ENCODE assay signal across 7 mouse cellular contexts in the genomic region with DNA sequence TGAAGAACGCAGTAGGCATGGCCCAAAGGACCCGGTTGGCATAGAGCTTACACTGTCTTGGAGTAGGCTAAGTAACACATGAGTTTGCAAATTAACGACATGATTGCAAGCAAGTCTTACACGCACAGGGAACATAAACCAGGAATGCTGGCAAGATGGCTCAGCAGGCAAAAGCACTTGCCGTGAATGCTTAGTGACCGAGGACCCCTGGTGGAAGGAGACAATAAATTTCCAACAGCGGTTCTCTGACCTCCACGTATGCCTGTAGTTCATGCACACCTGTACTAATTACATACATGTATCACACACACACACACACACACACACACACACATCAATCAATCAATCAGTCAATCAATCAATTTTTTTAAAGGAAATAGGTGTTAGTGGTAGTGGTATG. TPM values are rescaled to one million over a fixed set of nuclear protein-coding genes. Genes with fewer than 3 reads are reported as not detected.
DNase-seq lines count a peak whose midpoint lies in the region; ATAC-seq and TF ChIP-seq lines count a peak whose summit lies in the region.

No protein-coding gene starts in this region.

- WGBS in intestine, postnatal 0 days, result 36% methylated on average over 8 of the region's 8 CpGs
- 43% methylated on average over 8 of the region's 8 CpGs for whole genome bisulfite sequencing in intestine, embryonic 16.5 days
- WGBS in embryonic facial prominence, embryonic 14.5 days, result 44% methylated on average over 8 of the region's 8 CpGs

- H3K4me2 ChIP-seq in intestine, postnatal 0 days (replicated peaks; ENCODE audit: low read depth), result no peak overlapping the region
- H3K4me2 ChIP-seq in intestine, embryonic 16.5 days (ENCODE audit: low read depth, low read length), result no peak overlapping the region
- no peak overlapping the region for H3K4me2 ChIP-seq in embryonic facial prominence, embryonic 14.5 days (ENCODE audit: low read depth, low read length)

- H3K4me1 ChIP-seq in intestine, postnatal 0 days (replicated peaks; ENCODE audit: control insufficient read depth, insufficient read depth, low read length), result no peaks in the 10 kb centered on the region
- H3K4me1 ChIP-seq in intestine, embryonic 16.5 days (ENCODE audit: control insufficient read depth, insufficient read depth, low read length), result no peaks in the 10 kb centered on the region
- H3K4me1 ChIP-seq in embryonic facial prominence, embryonic 14.5 days (ENCODE audit: control insufficient read depth, insufficient read depth, low read length), result no peaks in the 10 kb centered on the region

- H3K9me3 ChIP-seq in intestine, postnatal 0 days (ENCODE audit: control insufficient read depth), result no peaks in the 10 kb centered on the region
- H3K9me3 ChIP-seq in intestine, embryonic 16.5 days (ENCODE audit: control insufficient read depth, low read length), result no peaks in the 10 kb centered on the region
- H3K9me3 ChIP-seq in embryonic facial prominence, embryonic 14.5 days (ENCODE audit: control insufficient read depth, low read length), result no peaks in the 10 kb centered on the region

- no peak overlapping the region for H3K27ac ChIP-seq in intestine, postnatal 0 days (ENCODE audit: low read depth, low read length)
- no peak overlapping the region for H3K27ac ChIP-seq in intestine, embryonic 16.5 days (ENCODE audit: low read length)
- H3K27ac ChIP-seq in embryonic facial prominence, embryonic 14.5 days (replicated peaks; ENCODE audit: low read depth, low read length), result no peak overlapping the region

- H3K27me3 ChIP-seq in intestine, postnatal 0 days (replicated peaks; ENCODE audit: control insufficient read depth, insufficient read depth, low read length), result no peaks in the 10 kb centered on the region
- H3K27me3 ChIP-seq in intestine, embryonic 16.5 days (replicated peaks; ENCODE audit: control insufficient read depth, insufficient read depth, low read length), result no peaks in the 10 kb centered on the region
- no peaks in the 10 kb centered on the region for H3K27me3 ChIP-seq in embryonic facial prominence, embryonic 14.5 days (replicated peaks; ENCODE audit: control insufficient read depth, insufficient read depth, low read length)

- peak; percentile 63 for TF ChIP-seq CTCF in intestine, postnatal 0 days (IDR thresholded peaks at IDR 0.05; ENCODE audit: low read depth)

- H3K4me3 ChIP-seq in intestine, postnatal 0 days (ENCODE audit: low read depth, low read length), result no peak overlapping the region
- no peak overlapping the region for H3K4me3 ChIP-seq in intestine, embryonic 16.5 days (ENCODE audit: low read length)
- no peak overlapping the region for H3K4me3 ChIP-seq in embryonic facial prominence, embryonic 14.5 days (ENCODE audit: low read depth, low read length)

- DNase-seq in thymus, postnatal 4 days, result peak; percentile 9
- no peak for DNase-seq in thymus, postnatal 14 days
- DNase-seq in embryonic facial prominence, embryonic 14.5 days (ENCODE audit: low spot score), result peak; percentile 16
- DNase-seq in urinary bladder, adult 2 months (ENCODE audit: low spot score), result no peak
- DNase-seq in natural killer cell, adult 2 months (ENCODE audit: low spot score in 2 of 2), result no peak

- H3K9ac ChIP-seq in intestine, postnatal 0 days (ENCODE audit: low read depth, low read length), result no peak overlapping the region
- H3K9ac ChIP-seq in intestine, embryonic 16.5 days (ENCODE audit: low read depth, low read length), result no peak overlapping the region
- no peak overlapping the region for H3K9ac ChIP-seq in embryonic facial prominence, embryonic 14.5 days (ENCODE audit: low read depth, low read length)

- ATAC-seq in intestine, postnatal 0 days, result no peak
- no peak for ATAC-seq in intestine, embryonic 16.5 days
- no peak for ATAC-seq in embryonic facial prominence, embryonic 14.5 days (ENCODE audit: low read depth)

- H3K36me3 ChIP-seq in intestine, postnatal 0 days (ENCODE audit: control insufficient read depth, insufficient read depth), result no peaks in the 10 kb centered on the region
- no peaks in the 10 kb centered on the region for H3K36me3 ChIP-seq in intestine, embryonic 16.5 days (ENCODE audit: control insufficient read depth, insufficient read depth, low read length)
- no peaks in the 10 kb centered on the region for H3K36me3 ChIP-seq in embryonic facial prominence, embryonic 14.5 days (ENCODE audit: control insufficient read depth, insufficient read depth, low read length)

RNA-seq across cellular contexts. Expression of a gene that starts 31.0 kb away (rescaled TPM):
- polyA plus RNA-seq in intestine, postnatal 0 days (2015; fragmentation: Nextera tagmentation; extraction: Ambion mirVana), result 12.1 and 12.4 TPM in 2 replicates
- polyA plus RNA-seq in intestine, embryonic 16.5 days (2015; fragmentation: Nextera tagmentation; extraction: Ambion mirVana), result 28.7 and 30.4 TPM in 2 replicates
- polyA plus RNA-seq in embryonic facial prominence, embryonic 14.5 days (2014; fragmentation: Nextera tagmentation; extraction: Ambion mirVana), result 19.3 and 22.4 TPM in 2 replicates
- 10.6 and 11.6 TPM in 2 replicates for polyA plus RNA-seq in urinary bladder, adult 2 months (2012; rRNA removed)

RNA-seq across cellular contexts. Expression of a gene that starts 31.5 kb away (rescaled TPM):
- polyA plus RNA-seq in intestine, postnatal 0 days (2015; fragmentation: Nextera tagmentation; extraction: Ambion mirVana), result 3.0 and 3.9 TPM in 2 replicates
- polyA plus RNA-seq in intestine, embryonic 16.5 days (2015; fragmentation: Nextera tagmentation; extraction: Ambion mirVana), result 4.7 and 5.1 TPM in 2 replicates
- polyA plus RNA-seq in embryonic facial prominence, embryonic 14.5 days (2014; fragmentation: Nextera tagmentation; extraction: Ambion mirVana), result 0.62 and 0.86 TPM in 2 replicates
- polyA plus RNA-seq in urinary bladder, adult 2 months (2012; rRNA removed), result 0.88 and 0.93 TPM in 2 replicates

RNA-seq across cellular contexts. Expression of a gene that starts 33.3 kb away (rescaled TPM):
- polyA plus RNA-seq in intestine, postnatal 0 days (2015; fragmentation: Nextera tagmentation; extraction: Ambion mirVana), result 0.14 and 0.21 TPM in 2 replicates
- 0.20 and 0.55 TPM in 2 replicates for polyA plus RNA-seq in intestine, embryonic 16.5 days (2015; fragmentation: Nextera tagmentation; extraction: Ambion mirVana)
- 0.46 and 0.67 TPM in 2 replicates for polyA plus RNA-seq in embryonic facial prominence, embryonic 14.5 days (2014; fragmentation: Nextera tagmentation; extraction: Ambion mirVana)
- 3.6 and 4.7 TPM in 2 replicates for polyA plus RNA-seq in urinary bladder, adult 2 months (2012; rRNA removed)

Comparison
In these comparisons a context has a peak if more than half of its experiments do, and no peak if none do; other contexts are left out.
1. DNase-seq: peak in thymus, postnatal 4 days (single experiment) and embryonic facial prominence, embryonic 14.5 days (single experiment); none in thymus, postnatal 14 days (single experiment), urinary bladder, adult 2 months (single experiment) and natural killer cell, adult 2 months (0 of 2).